Mouse (Mus musculus) left cerebral cortex, adult 2 months (tissue): ENCODE results near the gene BC016579. TPM values are rescaled to one million over a fixed set of nuclear protein-coding genes. Genes with fewer than 3 reads are reported as not detected.

Experiments used
- DNase-seq, 2 experiments: peaks; one replicate each; pipeline ENCODE4 v3.0.0; 2021 to 2022; ENCODE audit warnings: low spot score in 2 of 2, mixed read lengths in 1 of 2; ENCODE audit errors: extremely low spot score in 1 of 2
- H3K27ac ChIP-seq: fragments of 200-600 bp; 2 replicates; pipeline ENCODE4 v1.8.1; 2022
- H3K4me3 ChIP-seq: fragments of 200-600 bp; 2 replicates; pipeline ENCODE4 v1.8.1; 2022
- CTCF ChIP-seq: fragments of 200-600 bp; IDR thresholded peaks from 2 replicates; pipeline ENCODE4 v1.8.1; 2022; ENCODE audit warnings: antibody characterized with exemption, mild to moderate bottlenecking, moderate library complexity
- intact Hi-C: fragments of 180-260 bp; cut with DNase I; formaldehyde crosslinking; loops from one replicate; pipeline ENCODE4 v1.15.1; 2025
- total RNA-seq, 2 experiments: library from RNA; stranded (reverse); gene quantifications; 2 replicates each; pipeline ENCODE4 v1.2.3; 2021

The BC016579 gene
- total RNA-seq, 2 experiments from 2014 or later, result 0.21 to 0.52 TPM

GRCm38 (mm10) chr16:45609300-45609699 is 44.6 kb downstream of the BC016579 start:
- peak; percentile 66 for TF ChIP-seq CTCF
- DNase-seq, result peak in 1 of 2 experiments; percentile 17
- H3K4me3 ChIP-seq, result no peak overlapping the region
- intact Hi-C loops, result loop anchor here (2.0 to 10.0 kb wide), 2 partner anchors 200 to 274 kb away; partner anchors contain the start of gene Cd200
- H3K27ac ChIP-seq, result no peak overlapping the region

- no peak for DNase-seq
- intact Hi-C loops, result loop anchor here (1.0 to 10.0 kb wide), 3 partner anchors 200 to 412 kb away; partner anchors contain the start of gene Cd200
- no peak overlapping the region for H3K4me3 ChIP-seq
- no peak overlapping the region for H3K27ac ChIP-seq
- TF ChIP-seq CTCF, result peak; percentile 87
Measured at GRCm38 (mm10) chr16:45608481-45608954, 45.4 kb downstream of the BC016579 start.

- TF ChIP-seq CTCF, result no peak
- intact Hi-C loops, result no loop called here
- no peak overlapping the region for H3K4me3 ChIP-seq
- DNase-seq, result no peak
- no peak overlapping the region for H3K27ac ChIP-seq
Measured at GRCm38 (mm10) chr16:45595494-45595893, 58.4 kb downstream of the BC016579 start.

DNA sequence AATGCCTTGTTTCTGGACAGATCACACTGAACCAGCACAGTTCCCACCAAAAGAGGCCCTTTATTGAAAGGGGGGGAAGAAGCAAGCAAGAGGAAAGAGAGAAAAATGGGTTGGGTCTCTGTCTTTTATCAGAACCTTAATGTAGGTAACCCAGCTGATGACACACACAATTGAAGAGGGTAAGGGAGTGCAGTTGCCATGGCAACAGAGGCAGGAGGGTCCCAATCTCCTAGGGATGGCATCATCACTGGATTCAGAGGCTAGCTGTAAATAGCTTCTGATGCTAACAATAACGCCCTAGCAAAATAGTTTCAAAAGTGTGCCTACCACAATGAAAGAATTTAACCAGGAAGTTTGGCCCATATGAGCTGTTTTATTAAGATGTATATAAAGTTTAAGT is 60.2 kb downstream of the BC016579 start:
- no peak for TF ChIP-seq CTCF
- H3K4me3 ChIP-seq, result no peak overlapping the region
- intact Hi-C loops, result no loop called here
- no peak overlapping the region for H3K27ac ChIP-seq
- DNase-seq, result no peak

DNA sequence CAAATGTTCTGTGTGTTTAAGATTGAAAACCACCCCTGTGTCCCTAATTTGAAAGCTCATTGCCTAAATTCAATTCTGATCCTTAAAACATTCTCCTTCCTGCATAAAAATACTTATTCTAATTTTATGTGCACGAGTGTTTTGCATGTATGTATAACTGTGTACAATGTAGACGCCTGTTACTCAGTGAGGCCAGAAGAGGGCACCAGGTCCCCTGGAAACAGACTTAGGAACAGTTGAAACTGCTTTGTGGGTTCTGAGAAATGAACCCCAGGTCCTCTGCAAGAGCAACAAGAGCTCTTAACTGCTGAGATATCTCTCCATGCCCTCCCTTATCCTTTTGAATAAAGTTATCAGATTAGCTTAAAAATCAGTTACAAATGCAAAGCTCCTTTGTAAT is 71.4 kb downstream of the BC016579 start:
- no peak for DNase-seq
- intact Hi-C loops, result loop anchor here (1.0 kb wide), 1 partner anchor 48 kb away; no protein-coding TSS in a partner anchor
- no peak overlapping the region for H3K27ac ChIP-seq

GRCm38 (mm10) chr16:45579883-45580282 is 74.0 kb downstream of the BC016579 start:
- Histone ChIP-seq H3K4me3 (no peak overlapping the region), H3K27ac (no peak overlapping the region)
- TF ChIP-seq CTCF, result no peak; the same call in 1 of the 2 replicates
- no peak for DNase-seq
- intact Hi-C loops, result no loop called here

More for the DNA sequence above, 71.4 kb downstream of the BC016579 start:
- peak; percentile 58 for TF ChIP-seq CTCF
- no peak overlapping the region for H3K4me3 ChIP-seq

Other genes starting within 250 kb of the BC016579 start
- gene Cd200, start 245.0 kb downstream of the BC016579 start, total RNA-seq, result 100 to 1,000 TPM in 1 of 2 experiments, 10 to 100 TPM in 1; 96.4 to 107 TPM
- under 1 TPM; 0.16 to 0.43 TPM for gene Gm609, start 161.1 kb downstream of the BC016579 start, total RNA-seq
- gene Gm17783, start 122.0 kb downstream of the BC016579 start, total RNA-seq, result not detected
- gene Slc9c1, start 118.8 kb downstream of the BC016579 start, total RNA-seq, result not detected
- not detected for gene Gcsam, start 43.7 kb downstream of the BC016579 start, total RNA-seq
- 1 to 10 TPM; 1.4 to 3.6 TPM for gene Tmprss7, start 39.6 kb upstream of the BC016579 start, total RNA-seq
- 100 to 1,000 TPM; 320 to 326 TPM for gene Tagln3, start 70.5 kb upstream of the BC016579 start, total RNA-seq
- gene Abhd10, start 88.9 kb upstream of the BC016579 start, total RNA-seq, result 10 to 100 TPM; 21.6 to 23.7 TPM